Mouse (Mus musculus) kidney, adult 2 months (tissue): ENCODE results near the gene Npy. TPM values are rescaled to one million over a fixed set of nuclear protein-coding genes. Genes with fewer than 3 reads are reported as not detected.

Source experiments
- DNase-seq: peaks from one replicate; pipeline ENCODE4 v3.0.0; 2021
- H3K27ac ChIP-seq: fragments of 200-500 bp; 2 replicates; pipeline ENCODE4 v1.5.1; 2012; ENCODE audit warnings: low read depth, low read length, control low read depth, inconsistent platforms; ENCODE audit not compliant: insufficient read depth
- H3K27me3 ChIP-seq: fragments of 200-500 bp; replicated peaks from 2 replicates; pipeline ENCODE4 v1.6.1; 2012; ENCODE audit warnings: mild to moderate bottlenecking, moderate library complexity, low read length, inconsistent platforms; ENCODE audit not compliant: control insufficient read depth, insufficient read depth
- H3K36me3 ChIP-seq: fragments of 200-500 bp; 2 replicates; pipeline ENCODE4 v1.6.1; 2012; ENCODE audit warnings: mild to moderate bottlenecking, moderate library complexity, low read length, inconsistent platforms; ENCODE audit not compliant: control insufficient read depth, insufficient read depth
- H3K4me1 ChIP-seq: fragments of 200-500 bp; 2 replicates; pipeline ENCODE4 v1.6.1; 2011; ENCODE audit warnings: low read length; ENCODE audit not compliant: control insufficient read depth, insufficient read depth
- H3K4me3 ChIP-seq: fragments of 200-500 bp; 2 replicates; pipeline ENCODE4 v1.5.1; 2011; ENCODE audit warnings: mild to moderate bottlenecking, low read depth, low read length, control low read depth; ENCODE audit not compliant: insufficient read depth
- CTCF ChIP-seq: fragments of 200-500 bp; conservative IDR thresholded peaks from 2 replicates; pipeline ENCODE4 v1.5.1; 2011; ENCODE audit warnings: low read depth, mild to moderate bottlenecking, control low read depth, low read length, moderate library complexity, mixed read lengths; ENCODE audit not compliant: insufficient read depth, insufficient read length
- POLR2A ChIP-seq: fragments of 200-500 bp; IDR thresholded peaks from one replicate; pipeline ENCODE4 v1.6.1; 2011; ENCODE audit warnings: low read depth, low read length, control low read depth
- WGBS: fragments of 180-500 bp; shearing (Covaris S2); methylation state at CpG from one replicate; pipeline ENCODE4 v1.1.7; 2018; 5-methylcytosine and 5-hydroxymethylcytosine counted together
- polyA plus RNA-seq: library from polyadenylated mRNA; depleted of rRNA; stranded (reverse); fragments of >200 nt; gene quantifications from 2 replicates; pipeline ENCODE4 v1.2.3, GENCODE M21; 2012

Gene Npy
- polyA plus RNA-seq, 1 experiment: 186 TPM

DNA sequence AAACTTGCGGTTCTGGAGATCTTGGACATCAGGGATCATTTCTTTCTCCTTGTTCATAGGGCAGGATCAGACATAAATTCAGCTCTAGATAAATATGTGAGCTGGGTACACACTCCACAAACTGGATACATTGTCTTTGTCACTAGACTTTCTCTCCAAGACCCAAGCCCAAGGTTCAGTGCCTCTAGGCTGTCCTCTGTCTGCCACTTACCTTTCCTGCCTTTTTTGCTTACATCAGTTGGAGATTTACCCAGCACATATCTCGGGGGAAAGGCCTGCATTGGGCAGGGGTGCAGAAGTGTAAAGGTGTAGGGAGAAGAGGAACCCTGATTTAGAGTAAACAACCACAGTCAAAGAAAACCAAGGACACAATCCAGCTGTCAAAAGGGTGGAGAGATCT lies 1.3 kb downstream of the Npy start:
- H3K27ac ChIP-seq: no peak overlapping the region
- no peak for TF ChIP-seq CTCF
- no peak for TF ChIP-seq POLR2A
- WGBS: 48% methylated on average over 2 of the region's 2 CpGs
- no peaks in the 10 kb centered on the region for H3K4me1 ChIP-seq
- peaks cover 6% of the 10 kb centered on the region for H3K27me3 ChIP-seq
- H3K36me3 ChIP-seq: no peaks in the 10 kb centered on the region
- no peak for DNase-seq
- H3K4me3 ChIP-seq: peak overlapping the region; percentile 9; the same call in 1 of the 2 replicates

DNA sequence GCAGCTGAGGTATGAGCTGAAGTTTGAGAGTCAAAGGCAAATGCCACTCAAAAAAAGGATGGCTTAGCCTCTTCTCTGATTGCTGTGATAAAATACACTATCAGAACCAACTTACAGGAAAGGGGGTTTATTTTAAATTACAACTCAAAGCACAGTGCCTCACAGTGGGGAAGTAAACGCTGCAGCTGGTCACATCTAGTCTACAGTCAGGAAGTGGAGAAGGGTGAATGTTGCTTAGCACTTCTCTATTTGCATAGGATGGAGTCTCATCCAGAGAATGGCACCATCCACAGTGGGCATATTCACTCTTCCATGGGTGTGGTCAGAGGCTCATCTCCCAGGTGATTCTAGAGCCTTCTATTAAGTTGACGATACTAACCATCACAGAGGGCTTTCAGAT lies 9.1 kb downstream of the Npy start:
- no peaks in the 10 kb centered on the region for H3K27me3 ChIP-seq
- H3K27ac ChIP-seq: no peak overlapping the region
- TF ChIP-seq POLR2A (no peak), CTCF (no peak)
- no peaks in the 10 kb centered on the region for H3K36me3 ChIP-seq
- WGBS: 73% methylated on average over 2 of the region's 2 CpGs
- no peak overlapping the region for H3K4me3 ChIP-seq
- DNase-seq: no peak
- no peaks in the 10 kb centered on the region for H3K4me1 ChIP-seq

DNA sequence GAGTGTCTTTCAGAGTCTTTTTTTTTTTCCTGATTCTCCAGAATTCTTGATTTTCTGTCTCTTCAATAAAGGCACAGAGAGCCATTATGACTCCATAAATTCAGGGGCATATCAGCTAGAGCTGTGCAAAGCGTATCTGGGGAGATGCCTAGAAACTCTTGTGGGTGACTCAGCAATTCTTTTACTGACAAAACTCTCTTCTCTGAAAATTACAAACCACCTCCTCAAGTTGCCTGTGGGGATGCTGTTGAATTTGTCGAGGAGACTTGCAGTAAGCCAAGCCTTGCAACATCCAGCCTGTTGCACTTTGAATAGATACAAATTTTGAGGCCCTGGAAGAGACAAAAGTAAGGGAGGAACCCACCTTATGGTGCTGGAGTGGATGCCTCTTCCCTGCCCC lies 34.3 kb downstream of the Npy start:
- TF ChIP-seq POLR2A: no peak
- TF ChIP-seq CTCF: no peak
- Histone ChIP-seq H3K27ac (no peak overlapping the region), H3K4me1 (no peaks in the 10 kb centered on the region), H3K4me3 (no peak overlapping the region), H3K36me3 (no peaks in the 10 kb centered on the region), H3K27me3 (no peaks in the 10 kb centered on the region)
- no peak for DNase-seq
- WGBS: 66% methylated on average over 2 of the region's 2 CpGs

DNA sequence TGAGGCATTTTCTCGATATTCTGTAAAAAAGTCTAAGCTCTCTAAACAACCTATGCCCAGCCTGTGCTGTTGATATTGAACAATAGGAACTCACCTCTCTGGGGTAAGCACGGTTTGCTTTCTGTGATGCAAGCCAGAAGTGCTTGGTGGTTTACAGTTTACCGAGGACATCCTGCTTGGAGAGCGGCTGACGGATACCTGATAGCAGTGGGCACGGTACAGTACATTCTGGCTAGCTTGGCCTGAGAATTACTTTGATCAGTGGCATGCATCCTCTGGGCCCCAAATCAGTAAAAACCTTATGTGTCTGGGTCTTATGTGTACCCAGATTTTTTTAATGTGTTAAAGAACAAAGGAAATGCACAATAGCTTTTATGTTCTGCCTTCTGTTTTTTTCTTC lies 45.1 kb downstream of the Npy start:
- no peak overlapping the region for H3K4me3 ChIP-seq
- no peak for DNase-seq
- H3K27ac ChIP-seq: no peak overlapping the region
- no peaks in the 10 kb centered on the region for H3K27me3 ChIP-seq
- no peak for TF ChIP-seq CTCF
- TF ChIP-seq POLR2A: no peak
- no peaks in the 10 kb centered on the region for H3K36me3 ChIP-seq
- no peaks in the 10 kb centered on the region for H3K4me1 ChIP-seq
- 51% methylated on average over 6 of the region's 6 CpGs for WGBS

DNA sequence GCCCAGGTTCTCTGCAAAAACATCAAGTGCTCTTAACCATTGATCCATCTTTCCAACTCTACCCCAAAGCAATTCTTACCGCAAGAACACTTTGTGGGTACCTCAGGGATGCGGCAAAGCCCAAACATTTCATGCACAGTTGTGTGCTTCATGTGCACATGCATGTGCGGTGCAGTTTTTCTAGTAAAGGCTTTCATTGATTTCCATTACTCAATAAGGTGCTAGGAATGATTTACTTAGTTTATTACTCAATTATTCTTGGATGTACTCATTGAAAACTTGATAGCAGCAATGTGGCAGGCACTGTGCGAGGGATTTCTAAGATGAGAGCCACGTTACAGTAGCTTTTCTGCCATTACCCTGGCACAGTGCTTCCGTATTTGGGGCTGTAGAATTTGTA lies 48.6 kb downstream of the Npy start:
- no peak overlapping the region for H3K27ac ChIP-seq
- H3K36me3 ChIP-seq: no peaks in the 10 kb centered on the region
- no peaks in the 10 kb centered on the region for H3K27me3 ChIP-seq
- DNase-seq: no peak
- no peak overlapping the region for H3K4me3 ChIP-seq
- TF ChIP-seq POLR2A (no peak), CTCF (no peak)
- 95% methylated on average over 6 of the region's 6 CpGs for WGBS
- no peaks in the 10 kb centered on the region for H3K4me1 ChIP-seq

DNA sequence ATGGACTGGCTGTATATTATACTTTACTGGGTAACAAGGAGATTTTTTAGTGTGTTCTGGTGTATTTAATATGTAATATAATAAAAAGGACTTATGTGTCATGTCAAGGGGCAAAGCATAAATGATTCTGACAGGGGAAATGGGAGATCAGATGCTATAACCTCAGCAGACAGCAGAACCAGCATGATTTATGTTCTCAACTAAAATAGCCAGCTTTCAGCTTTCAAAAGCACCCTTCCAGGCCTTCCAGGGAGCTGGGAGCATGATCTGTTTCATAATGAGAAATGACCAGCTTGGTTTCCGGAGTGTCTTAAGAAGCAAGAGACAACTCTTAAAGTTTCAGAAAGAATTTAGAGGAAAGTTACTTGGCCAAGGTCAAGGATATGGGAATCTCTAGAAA lies 51.0 kb downstream of the Npy start:
- TF ChIP-seq POLR2A (no peak), CTCF (no peak)
- H3K4me1 ChIP-seq: no peaks in the 10 kb centered on the region
- no peaks in the 10 kb centered on the region for H3K36me3 ChIP-seq
- no peak overlapping the region for H3K27ac ChIP-seq
- no peaks in the 10 kb centered on the region for H3K27me3 ChIP-seq
- peak; percentile 67 for DNase-seq
- H3K4me3 ChIP-seq: no peak overlapping the region
- WGBS: 58% methylated on average over 1 of the region's 1 CpGs

DNA sequence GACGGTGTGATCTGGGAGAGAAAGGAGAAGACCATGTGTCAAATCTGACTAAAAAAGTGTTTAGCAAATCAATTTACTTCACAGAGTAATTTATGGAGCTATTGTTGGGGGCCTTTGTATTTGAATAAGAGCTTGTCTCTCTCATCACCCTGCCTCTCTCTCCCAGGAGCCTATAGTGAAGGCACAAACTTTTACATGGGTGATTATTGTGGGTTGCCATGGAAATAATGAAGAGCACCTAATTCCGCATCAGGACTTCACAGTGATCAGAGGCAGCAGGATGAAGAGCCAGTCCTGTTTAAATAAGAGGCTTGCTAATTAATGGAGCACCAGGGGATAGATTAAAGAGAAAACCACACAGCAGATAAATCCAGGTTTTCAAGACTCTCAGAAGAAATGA lies 52.6 kb downstream of the Npy start:
- no peak overlapping the region for H3K27ac ChIP-seq
- no peak for TF ChIP-seq CTCF
- TF ChIP-seq POLR2A: no peak
- no peak overlapping the region for H3K4me3 ChIP-seq
- H3K4me1 ChIP-seq: no peaks in the 10 kb centered on the region
- WGBS: 92% methylated on average over 2 of the region's 2 CpGs
- DNase-seq: no peak
- H3K36me3 ChIP-seq: no peaks in the 10 kb centered on the region
- H3K27me3 ChIP-seq: no peaks in the 10 kb centered on the region

DNA sequence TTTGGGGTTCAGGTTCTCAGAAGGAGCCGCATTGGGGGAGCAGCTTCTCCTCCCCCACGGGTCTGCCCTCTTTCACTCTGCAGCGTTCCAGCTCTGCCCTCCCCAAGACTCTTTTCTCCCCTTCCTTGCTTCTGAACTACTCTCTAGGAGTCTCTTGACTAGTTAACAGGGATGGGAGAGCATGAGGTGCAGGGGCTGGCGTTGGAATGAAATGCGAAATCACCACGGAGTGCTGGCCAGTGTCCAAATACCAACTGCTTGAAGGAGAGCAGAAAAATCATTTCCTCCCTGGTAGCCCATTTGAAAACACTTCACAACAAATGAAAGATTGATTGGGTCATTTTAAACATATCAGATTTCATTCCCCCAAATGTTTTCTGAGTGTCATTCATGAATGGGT lies 53.3 kb downstream of the Npy start:
- Histone ChIP-seq H3K4me3 (no peak overlapping the region), H3K27me3 (no peaks in the 10 kb centered on the region), H3K4me1 (no peaks in the 10 kb centered on the region), H3K27ac (no peak overlapping the region), H3K36me3 (no peaks in the 10 kb centered on the region)
- 61% methylated on average over 6 of the region's 6 CpGs for WGBS
- no peak for TF ChIP-seq CTCF
- no peak for TF ChIP-seq POLR2A
- no peak for DNase-seq
